Mouse (Mus musculus): ENCODE data around the gene Abcb1a. TPM values are rescaled to one million over a fixed set of nuclear protein-coding genes. Genes with fewer than 3 reads are reported as not detected.

The Abcb1a gene
- polyA plus RNA-seq (2017; shearing (Covaris generic)) = 10 to 100 TPM; 14.2 to 53.5 TPM

GRCm38 (mm10) chr5:8659911-8660737, at the start of gene Abcb1a:
TSS of gene Abcb1a (plus strand) at chr5:8660077.

GRCm38 (mm10) chr5:8622596-8623231, 37.2 kb upstream of the Abcb1a start, which contains the start of gene Rundc3b:
TSS of gene Rundc3b (minus strand) at chr5:8622952.

Other genes with a start within 250 kb of the Abcb1a start
- 10 to 100 TPM; 21.4 to 29.5 TPM for gene Dbf4, start 237.4 kb upstream of the Abcb1a start, polyA plus RNA-seq (2017; shearing (Covaris generic))
- 10 to 100 TPM; 19.9 to 24.2 TPM for gene Slc25a40, start 237.2 kb upstream of the Abcb1a start, polyA plus RNA-seq (2017; shearing (Covaris generic))
- gene Rundc3b, start 37.1 kb upstream of the Abcb1a start, polyA plus RNA-seq (2017; shearing (Covaris generic)) = 10 to 100 TPM; 12.6 to 17.1 TPM
- 10 to 100 TPM; 15.5 to 21.4 TPM for gene Abcb1b, start 138.1 kb downstream of the Abcb1a start, polyA plus RNA-seq (2017; shearing (Covaris generic))
- gene Abcb4, start 233.6 kb downstream of the Abcb1a start, polyA plus RNA-seq (2017; shearing (Covaris generic)) = 1 to 10 TPM in 1 of 2 experiments, under 1 TPM in 1; 0.51 to 1.8 TPM